Mouse (Mus musculus) neural tube, embryonic 10.5 days (tissue): ENCODE results near the gene Isg15.
"Not testable (repeated sequence)": the region's sequence is repeated elsewhere in the genome, so short reads cannot be mapped to it uniquely, and the experiment has no call there.

Experiments used
- DNase-seq: peaks from one replicate; pipeline ENCODE4 v3.0.0-alpha.2; 2017; ENCODE audit warnings: low spot score; ENCODE audit errors: extremely low spot score

Isg15 gene

DNA sequence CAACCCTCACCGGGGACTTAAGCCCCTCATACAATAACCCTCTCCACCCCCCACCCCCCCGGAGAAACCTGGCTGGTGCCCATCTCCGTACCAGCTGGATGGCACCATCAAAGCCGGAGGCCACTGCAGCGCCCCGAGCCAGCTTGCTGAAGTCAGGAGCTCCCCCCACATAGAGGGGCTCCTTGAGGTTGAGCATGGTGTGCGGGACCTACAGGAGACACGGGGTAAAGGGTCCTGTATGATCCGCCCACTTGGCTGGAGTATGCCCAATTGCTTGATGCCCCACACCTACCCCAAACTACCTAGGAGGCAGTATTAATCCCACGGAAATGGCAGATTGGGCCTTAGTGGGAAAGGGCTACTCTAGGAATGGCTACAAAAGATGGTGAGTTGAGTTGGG is 31.5 kb downstream of the Isg15 start:
- DNase-seq: no peak

DNA sequence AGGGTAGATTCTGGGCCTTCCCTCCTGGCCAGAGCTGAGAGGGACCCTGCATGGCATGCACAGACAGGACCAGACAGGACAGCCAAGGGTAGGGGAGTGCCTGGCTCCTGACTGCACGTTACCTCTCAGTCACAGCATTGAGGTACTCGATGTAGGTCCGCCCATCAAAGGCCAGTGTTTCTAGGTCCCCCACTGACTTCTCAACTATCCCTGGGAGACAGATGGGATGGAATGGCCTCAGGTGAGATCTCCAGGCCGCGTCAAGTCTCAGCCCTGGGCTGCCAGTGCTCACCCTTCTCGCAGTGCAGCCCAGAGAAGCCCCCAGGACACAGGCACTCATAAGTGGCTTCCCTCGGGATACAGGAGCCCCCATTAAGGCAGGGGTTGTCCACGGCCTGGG is 32.0 kb downstream of the Isg15 start:
- no peak for DNase-seq

DNA sequence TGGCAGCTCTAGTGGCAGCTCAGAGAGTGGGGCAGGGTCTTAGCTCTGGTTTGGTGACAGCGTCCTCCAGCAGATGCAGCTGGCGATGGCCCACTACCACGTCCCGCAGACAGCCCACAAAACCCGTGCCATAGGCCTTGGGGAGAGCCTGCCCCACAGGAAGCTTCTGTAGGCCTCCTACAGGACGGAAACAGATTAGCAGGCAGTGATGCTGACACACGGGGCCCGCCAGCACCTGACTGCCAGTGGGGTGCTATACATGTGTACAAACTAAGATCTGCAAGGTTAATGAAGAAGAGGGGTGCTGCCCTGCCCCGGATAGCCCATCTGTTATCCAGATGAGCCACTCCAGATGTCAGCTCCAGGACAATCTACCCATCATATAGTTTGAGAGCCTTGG is 34.1 kb downstream of the Isg15 start:
- DNase-seq: no peak

DNA sequence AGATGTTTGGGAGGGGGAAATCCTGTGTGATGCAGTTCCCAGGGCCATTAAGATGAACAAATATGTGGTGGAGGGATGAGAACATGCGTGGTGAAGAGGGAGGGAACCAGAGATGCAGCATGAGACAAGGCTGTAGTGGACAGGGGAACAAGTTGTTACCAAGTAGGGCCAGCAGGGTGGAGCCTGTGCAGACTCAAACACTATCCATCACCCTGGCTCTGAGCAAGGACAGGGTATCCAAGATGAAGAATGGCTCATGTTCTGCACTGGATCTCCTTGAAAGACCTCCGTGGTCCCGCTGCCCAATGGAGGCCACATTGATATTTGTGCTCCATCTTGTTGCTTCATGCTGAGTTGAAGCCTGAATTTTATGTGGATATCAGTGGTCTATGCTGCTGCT is 45.8 kb downstream of the Isg15 start:
- DNase-seq: no peak

DNA sequence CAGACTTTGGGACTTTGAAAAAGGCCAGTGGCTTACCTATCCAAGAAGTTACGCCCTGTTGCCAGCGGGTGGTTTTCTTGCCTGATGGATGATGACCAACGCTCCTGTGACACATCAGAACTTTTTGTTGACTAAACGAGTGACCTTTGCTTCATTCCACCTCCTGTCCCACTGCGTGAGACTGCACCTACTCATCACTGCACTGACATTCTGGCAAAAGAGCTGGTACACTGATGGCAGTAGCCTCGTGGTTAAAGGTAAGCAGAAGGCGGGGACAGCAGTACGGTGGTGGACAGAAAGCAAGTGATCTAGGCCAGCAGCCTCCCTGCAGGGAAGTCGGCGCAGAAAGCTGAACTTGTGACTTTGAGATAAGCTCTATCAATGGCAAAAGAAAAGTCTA is 49.7 kb downstream of the Isg15 start:
- not testable (repeated sequence) for DNase-seq
